Mouse (Mus musculus): ENCODE measurements around the gene 1700012A03Rik. TPM values are rescaled to one million over a fixed set of nuclear protein-coding genes. Genes with fewer than 3 reads are reported as not detected.

1700012A03Rik gene
- polyA plus RNA-seq (2011; ENCODE audit: insufficient read depth, insufficient read length, low replicate concordance, missing spikeins), result not detected in 2 replicates

GRCm38 (mm10) chr6:32049951-32050345 is at the start of gene 1700012A03Rik:
Gene 1700012A03Rik (plus strand): TSS chr6:32050246.
- Histone ChIP-seq H3K4me3 (replicated peaks; ENCODE audit: control insufficient read depth, low read depth, low read length) (no peak within 1 kb of the TSS), H3K27ac (ENCODE audit: control insufficient read depth, insufficient read depth, low read depth, low read length, poor library complexity) (no peak within 1 kb of the TSS), H3K4me1 (ENCODE audit: control insufficient read depth, insufficient read depth, low read length) (no peaks in the 10 kb centered on the region)
- TF ChIP-seq CTCF (IDR thresholded peaks at IDR 0.05; ENCODE audit: control insufficient read depth, insufficient read depth, low read length) (no peak), POLR2A (IDR thresholded peaks at IDR 0.05; ENCODE audit: borderline replicate concordance, control insufficient read depth, low read depth, low read length) (no peak)
- WGBS, result 77% methylated on average over 3 of the region's 3 CpGs

- TF ChIP-seq CTCF (IDR thresholded peaks at IDR 0.05; ENCODE audit: control insufficient read depth, insufficient read depth, low read length) (no peak), POLR2A (IDR thresholded peaks at IDR 0.05; ENCODE audit: borderline replicate concordance, control insufficient read depth, low read depth, low read length) (no peak)
- Histone ChIP-seq H3K4me3 (replicated peaks; ENCODE audit: control insufficient read depth, low read depth, low read length) (no peak overlapping the region), H3K4me1 (ENCODE audit: control insufficient read depth, insufficient read depth, low read length) (no peaks in the 10 kb centered on the region), H3K27ac (ENCODE audit: control insufficient read depth, insufficient read depth, low read depth, low read length, poor library complexity) (no peak overlapping the region)
- WGBS, result 84% methylated on average over 10 of the region's 10 CpGs
Measured at GRCm38 (mm10) chr6:32004228-32004627, 45.8 kb upstream of the 1700012A03Rik start.

- TF ChIP-seq POLR2A (IDR thresholded peaks at IDR 0.05; ENCODE audit: borderline replicate concordance, control insufficient read depth, low read depth, low read length) (no peak), CTCF (IDR thresholded peaks at IDR 0.05; ENCODE audit: control insufficient read depth, insufficient read depth, low read length) (no peak)
- WGBS, result 69% methylated on average over 2 of the region's 2 CpGs
- H3K4me1 ChIP-seq (ENCODE audit: control insufficient read depth, insufficient read depth, low read length), result no peaks in the 10 kb centered on the region
- no peak overlapping the region for H3K4me3 ChIP-seq (replicated peaks; ENCODE audit: control insufficient read depth, low read depth, low read length)
- H3K27ac ChIP-seq (ENCODE audit: control insufficient read depth, insufficient read depth, low read depth, low read length, poor library complexity), result no peak overlapping the region
Measured at GRCm38 (mm10) chr6:32005914-32006313, 44.1 kb upstream of the 1700012A03Rik start.

GRCm38 (mm10) chr6:32006382-32006781 is 43.7 kb upstream of the 1700012A03Rik start:
- H3K4me3 ChIP-seq (replicated peaks; ENCODE audit: control insufficient read depth, low read depth, low read length), result no peak overlapping the region
- no peak overlapping the region for H3K27ac ChIP-seq (ENCODE audit: control insufficient read depth, insufficient read depth, low read depth, low read length, poor library complexity)
- WGBS, result 78% methylated on average over 6 of the region's 6 CpGs
- TF ChIP-seq CTCF (IDR thresholded peaks at IDR 0.05; ENCODE audit: control insufficient read depth, insufficient read depth, low read length) (no peak), POLR2A (IDR thresholded peaks at IDR 0.05; ENCODE audit: borderline replicate concordance, control insufficient read depth, low read depth, low read length) (no peak)
- H3K4me1 ChIP-seq (ENCODE audit: control insufficient read depth, insufficient read depth, low read length), result no peaks in the 10 kb centered on the region

GRCm38 (mm10) chr6:32007336-32007735 is 42.7 kb upstream of the 1700012A03Rik start:
- no peaks in the 10 kb centered on the region for H3K4me1 ChIP-seq (ENCODE audit: control insufficient read depth, insufficient read depth, low read length)
- no peak overlapping the region for H3K4me3 ChIP-seq (replicated peaks; ENCODE audit: control insufficient read depth, low read depth, low read length)
- WGBS, result 88% methylated on average over 3 of the region's 3 CpGs
- no peak overlapping the region for H3K27ac ChIP-seq (ENCODE audit: control insufficient read depth, insufficient read depth, low read depth, low read length, poor library complexity)
- TF ChIP-seq CTCF (IDR thresholded peaks at IDR 0.05; ENCODE audit: control insufficient read depth, insufficient read depth, low read length), result no peak
- TF ChIP-seq POLR2A (IDR thresholded peaks at IDR 0.05; ENCODE audit: borderline replicate concordance, control insufficient read depth, low read depth, low read length), result no peak

GRCm38 (mm10) chr6:32016841-32017240 is 33.2 kb upstream of the 1700012A03Rik start:
- Histone ChIP-seq H3K4me3 (replicated peaks; ENCODE audit: control insufficient read depth, low read depth, low read length) (no peak overlapping the region), H3K4me1 (ENCODE audit: control insufficient read depth, insufficient read depth, low read length) (no peaks in the 10 kb centered on the region), H3K27ac (ENCODE audit: control insufficient read depth, insufficient read depth, low read depth, low read length, poor library complexity) (no peak overlapping the region)
- TF ChIP-seq POLR2A (IDR thresholded peaks at IDR 0.05; ENCODE audit: borderline replicate concordance, control insufficient read depth, low read depth, low read length), result no peak
- no peak for TF ChIP-seq CTCF (IDR thresholded peaks at IDR 0.05; ENCODE audit: control insufficient read depth, insufficient read depth, low read length)
- 80% methylated on average over 7 of the region's 7 CpGs for WGBS

- TF ChIP-seq POLR2A (IDR thresholded peaks at IDR 0.05; ENCODE audit: borderline replicate concordance, control insufficient read depth, low read depth, low read length) (no peak), CTCF (IDR thresholded peaks at IDR 0.05; ENCODE audit: control insufficient read depth, insufficient read depth, low read length) (no peak)
- whole genome bisulfite sequencing, result 82% methylated on average over 14 of the region's 14 CpGs
- H3K4me1 ChIP-seq (ENCODE audit: control insufficient read depth, insufficient read depth, low read length), result no peaks in the 10 kb centered on the region
- no peak overlapping the region for H3K27ac ChIP-seq (ENCODE audit: control insufficient read depth, insufficient read depth, low read depth, low read length, poor library complexity)
- H3K4me3 ChIP-seq (replicated peaks; ENCODE audit: control insufficient read depth, low read depth, low read length), result no peak overlapping the region
Measured at GRCm38 (mm10) chr6:32017406-32018104, 32.5 kb upstream of the 1700012A03Rik start.

- Histone ChIP-seq H3K27ac (ENCODE audit: control insufficient read depth, insufficient read depth, low read depth, low read length, poor library complexity) (no peak overlapping the region), H3K4me1 (ENCODE audit: control insufficient read depth, insufficient read depth, low read length) (no peaks in the 10 kb centered on the region), H3K4me3 (replicated peaks; ENCODE audit: control insufficient read depth, low read depth, low read length) (no peak overlapping the region)
- 80% methylated on average over 5 of the region's 5 CpGs for WGBS
- TF ChIP-seq CTCF (IDR thresholded peaks at IDR 0.05; ENCODE audit: control insufficient read depth, insufficient read depth, low read length), result no peak
- no peak for TF ChIP-seq POLR2A (IDR thresholded peaks at IDR 0.05; ENCODE audit: borderline replicate concordance, control insufficient read depth, low read depth, low read length)
Measured at GRCm38 (mm10) chr6:32018105-32018446, 32.0 kb upstream of the 1700012A03Rik start.

All from bone marrow, adult 2 months (tissue).